Mouse (Mus musculus) CD4-positive naive resting alpha-beta T cell, adult 76 days (primary cell): Measurements from ENCODE around the gene Trpc4ap. TPM values are rescaled to one million over a fixed set of nuclear protein-coding genes. Genes with fewer than 3 reads are reported as not detected.

Experiments used
- total RNA-seq: library from RNA; stranded (reverse); gene quantifications from one replicate; pipeline ENCODE4 v1.2.4, GENCODE M21; 2023

Gene Trpc4ap
- 154 TPM for total RNA-seq

DNA sequence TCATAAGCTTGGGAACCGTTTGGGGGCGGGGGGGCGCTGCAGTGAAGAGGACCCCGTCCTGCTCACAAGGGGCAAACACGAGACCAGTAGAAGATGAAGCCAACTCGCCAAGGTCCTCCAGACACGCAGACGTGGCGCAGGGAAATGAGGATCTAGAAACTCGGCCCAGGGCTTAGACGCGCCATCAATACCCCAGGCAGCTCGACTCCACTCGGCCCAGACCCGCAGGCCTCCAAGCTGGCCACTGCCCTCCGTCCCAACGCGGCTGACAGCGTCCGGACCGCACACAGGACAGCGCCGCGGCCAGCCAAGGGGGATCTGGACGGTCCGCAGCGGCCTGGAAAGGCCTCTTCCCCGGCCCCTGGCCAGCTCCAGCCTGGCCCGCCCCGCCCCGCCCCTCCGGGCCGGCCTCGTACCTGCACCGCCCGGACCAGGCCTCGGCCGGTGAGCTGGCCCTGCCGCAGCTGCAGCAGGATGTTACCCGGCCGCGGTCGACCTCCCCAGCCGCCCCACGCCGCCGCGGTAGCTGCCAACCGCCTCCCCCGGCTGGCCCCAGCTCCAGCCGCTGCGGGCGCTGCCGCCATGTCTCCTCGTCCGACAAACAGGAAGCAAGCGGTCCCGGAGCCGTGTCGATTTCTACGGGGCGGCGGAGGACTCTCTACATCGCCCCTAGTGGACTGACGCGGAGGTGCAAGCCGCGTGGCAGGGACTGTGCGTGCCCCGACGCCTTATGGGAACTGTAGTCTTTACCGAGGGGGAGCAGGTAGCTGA, at the start of gene Trpc4ap:
Trpc4ap (minus strand) TSS at position 662 of the 771 bp plus-strand sequence.

DNA sequence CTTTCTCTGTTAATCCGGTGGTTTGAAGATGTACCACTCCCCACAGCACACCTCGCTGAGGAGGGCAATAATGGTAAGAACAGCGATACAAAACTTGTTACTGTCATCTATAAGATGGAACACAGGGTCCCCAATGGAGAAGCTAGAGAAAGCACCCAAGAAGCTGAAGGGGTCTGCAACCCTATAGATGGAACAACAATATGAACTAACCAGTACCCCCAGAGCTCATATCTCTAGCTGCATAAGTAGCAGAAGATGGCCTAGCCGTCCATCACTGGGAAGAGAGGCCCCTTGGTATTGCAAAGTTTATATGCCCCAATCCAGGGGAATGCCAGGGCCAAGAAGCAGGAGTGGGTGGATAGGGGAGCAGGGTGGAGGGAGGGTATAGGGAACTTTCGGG, 43.6 kb upstream of the Trpc4ap start, which contains the start of gene Gm17581:
Gm17581 (minus strand) TSS at position 101 of the 400 bp plus-strand sequence.

DNA sequence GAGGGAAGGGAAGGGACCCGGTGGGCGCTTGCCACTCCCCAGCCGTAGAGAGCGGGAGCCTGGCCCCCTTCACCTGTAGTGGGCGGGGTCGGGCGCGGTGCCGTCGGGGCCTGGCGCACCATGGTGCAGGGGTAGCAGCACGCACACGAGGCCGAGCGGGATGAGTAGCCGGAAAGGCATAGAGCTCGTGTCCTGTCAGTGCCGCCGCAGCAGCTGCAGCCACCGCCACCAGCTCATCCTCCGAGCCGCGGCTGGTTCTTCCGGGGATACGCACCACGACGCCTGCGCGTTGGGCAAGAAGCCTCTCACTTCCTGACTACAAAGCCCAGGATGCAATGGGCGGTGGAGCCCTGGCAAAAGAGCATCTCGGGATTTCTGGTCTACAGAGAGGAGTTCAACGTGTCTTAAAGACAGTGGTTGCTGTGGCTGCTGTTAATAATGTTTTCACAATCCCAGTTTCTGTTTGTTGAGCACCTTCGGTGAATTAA, 37.0 kb upstream of the Trpc4ap start, which contains the start of gene Edem2:
Edem2 (minus strand) TSS at position 318 of the 488 bp plus-strand sequence.

DNA sequence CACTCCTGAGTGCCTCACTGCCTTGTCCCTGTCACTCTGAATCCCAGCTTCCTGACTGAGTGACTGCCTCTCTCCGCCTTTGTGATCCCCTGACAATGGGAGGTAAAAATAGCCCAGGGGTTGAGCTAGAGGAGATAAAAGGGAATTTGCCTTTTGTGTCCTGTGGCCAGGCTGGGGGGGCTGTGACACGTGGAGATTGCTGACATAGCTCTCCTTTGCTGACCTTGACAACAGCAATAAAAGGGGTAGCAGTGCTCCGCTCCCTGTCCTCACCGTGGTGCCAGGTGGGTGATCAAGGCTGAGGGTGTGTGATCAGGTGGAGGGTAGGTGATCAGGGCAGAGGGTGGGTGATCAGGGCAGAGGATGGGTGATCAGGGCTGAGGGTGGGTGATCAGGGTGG, 81.2 kb downstream of the Trpc4ap start, which contains the start of gene Myh7b:
Myh7b (plus strand) TSS at position 235 of the 400 bp plus-strand sequence.

DNA sequence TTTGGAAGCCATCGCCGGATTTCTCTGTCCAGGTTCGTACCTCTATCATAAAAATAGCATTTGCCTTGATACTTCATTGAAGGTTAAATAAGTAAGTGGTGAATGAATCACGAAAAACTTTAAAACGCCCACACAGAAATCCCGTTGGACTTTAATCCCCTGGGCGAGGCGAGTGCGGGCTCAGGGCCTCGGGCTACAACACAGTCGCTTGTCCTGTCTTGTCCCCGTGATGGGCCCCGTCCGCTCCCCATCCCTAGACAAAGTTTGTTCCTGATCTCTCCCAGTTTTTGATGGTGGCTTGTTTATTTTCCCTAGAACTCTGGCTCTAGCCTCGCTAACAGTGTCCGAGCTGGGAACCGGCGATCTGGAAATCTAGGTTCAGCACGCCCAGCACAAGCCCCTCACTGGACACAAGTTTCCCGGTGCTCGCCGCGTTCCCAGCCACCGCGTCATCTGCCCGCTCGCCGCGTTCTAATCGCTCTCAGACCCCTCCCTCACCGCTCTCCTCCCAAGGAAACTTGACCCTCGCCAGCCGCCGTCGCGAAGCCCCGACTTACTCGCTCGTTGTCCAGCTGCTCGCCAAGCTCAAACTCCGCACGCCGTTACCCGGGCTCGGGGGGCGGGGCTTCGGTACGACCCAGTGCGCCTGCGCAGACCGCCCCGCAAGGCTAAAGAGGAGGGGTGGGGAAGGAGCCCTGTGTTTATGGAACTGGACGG, 99.9 kb downstream of the Trpc4ap start, which contains the start of gene Gss:
Gss (minus strand) TSS at position 674 of the 717 bp plus-strand sequence.

Other genes starting within 250 kb of the Trpc4ap start
- 62.4 TPM for gene Ncoa6, start 218.5 kb downstream of the Trpc4ap start, total RNA-seq
- gene Acss2, start 174.4 kb downstream of the Trpc4ap start, total RNA-seq: 58.8 TPM
- gene Ggt7, start 174.1 kb downstream of the Trpc4ap start, total RNA-seq: 3.4 TPM
- 9.0 TPM for gene Gss, start 99.6 kb downstream of the Trpc4ap start, total RNA-seq
- gene Myh7b, start 81.2 kb downstream of the Trpc4ap start, total RNA-seq: not detected
- 26.6 TPM for gene Edem2, start 37.1 kb upstream of the Trpc4ap start, total RNA-seq
- gene Gm17581, start 43.5 kb upstream of the Trpc4ap start, total RNA-seq: not detected
- 0.35 TPM for gene Procr, start 58.7 kb upstream of the Trpc4ap start, total RNA-seq
- not detected for gene Mmp24, start 83.0 kb upstream of the Trpc4ap start, total RNA-seq
- gene BC029722, start 127.0 kb upstream of the Trpc4ap start, total RNA-seq: 19.5 TPM
- 124 TPM for gene Eif6, start 134.5 kb upstream of the Trpc4ap start, total RNA-seq
- 0.18 TPM for gene Fam83c, start 142.5 kb upstream of the Trpc4ap start, total RNA-seq
- 33.5 TPM for gene Uqcc1, start 237.9 kb upstream of the Trpc4ap start, total RNA-seq
- not detected for gene Gm15557, start 248.3 kb upstream of the Trpc4ap start, total RNA-seq